Comparison of ENCODE assay signal across 8 mouse cellular contexts in the genomic region with DNA sequence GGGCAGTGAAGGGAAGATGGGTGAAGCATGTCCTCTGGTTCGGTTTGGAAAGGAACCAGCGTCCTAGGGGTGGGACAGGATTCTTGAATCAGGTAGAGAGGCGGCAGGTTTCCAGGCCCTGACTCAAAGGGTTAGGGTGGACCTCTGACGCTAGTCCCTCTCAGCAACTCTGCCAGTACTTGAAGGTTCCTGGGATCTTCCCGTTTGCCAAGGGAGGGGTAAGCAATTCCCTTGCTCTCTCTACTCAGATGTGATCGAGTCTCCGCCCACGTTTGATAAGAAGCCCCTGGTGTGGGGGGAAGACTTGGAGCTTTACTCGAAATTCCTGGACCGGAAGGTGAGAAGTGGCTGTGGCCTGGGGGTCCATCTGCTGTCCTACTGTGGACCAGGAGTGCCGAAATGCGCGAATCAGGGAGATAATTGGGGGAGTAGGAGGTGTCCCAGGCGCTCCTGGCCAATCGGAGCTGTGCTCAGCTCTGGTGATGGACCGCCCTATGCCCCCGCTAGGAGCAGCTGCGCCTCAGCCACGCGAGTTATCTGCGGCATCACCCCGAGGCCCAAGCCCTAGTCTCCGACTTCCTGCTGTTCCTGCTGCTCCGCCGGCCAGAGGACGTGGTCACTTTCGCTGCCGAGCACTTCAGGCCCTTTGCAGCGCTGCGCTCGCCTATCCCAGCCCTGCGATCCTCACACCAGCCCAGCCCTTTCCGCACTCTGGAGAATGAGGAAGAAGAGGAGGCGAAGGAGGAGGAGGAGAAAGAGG. TPM values are rescaled to one million over a fixed set of nuclear protein-coding genes. Genes with fewer than 3 reads are reported as not detected.
DNase-seq lines count a peak whose midpoint lies in the region; ATAC-seq and TF ChIP-seq lines count a peak whose summit lies in the region.

No protein-coding gene starts in this region.

- peak; percentile 81 for ATAC-seq in embryonic facial prominence, embryonic 15.5 days (ENCODE audit: insufficient number of reproducible peaks, low FRiP score, low TSS enrichment, low read depth)
- peak; percentile 55 for ATAC-seq in heart, embryonic 14.5 days (ENCODE audit: insufficient number of reproducible peaks, insufficient read depth, low FRiP score, low read depth)

- DNase-seq in MEL (ENCODE audit: low read depth, low spot score): peak; percentile 87
- peak; percentile 65 for DNase-seq in kidney, postnatal 14 days
- DNase-seq in lung, postnatal 4 days: peak; percentile 68 to 80
- DNase-seq in skeletal muscle tissue, adult 2 months (ENCODE audit: low read depth, low spot score): peak; percentile 50
- no peak for DNase-seq in layer of hippocampus, adult 8-10 months (ENCODE audit: low spot score in 2 of 2)

- H3K4me2 ChIP-seq in embryonic facial prominence, embryonic 15.5 days (replicated peaks): peak overlapping the region; percentile 54
- peak overlapping the region; percentile 81 for H3K4me2 ChIP-seq in heart, embryonic 14.5 days (ENCODE audit: low read length)

- no peaks in the 10 kb centered on the region for H3K79me2 ChIP-seq in MEL (ENCODE audit: control insufficient read depth, insufficient read depth, low read length, poor library complexity)

- WGBS in embryonic facial prominence, embryonic 15.5 days: 16% methylated on average over 34 of the region's 34 CpGs
- 6% methylated on average over 33 of the region's 34 CpGs for WGBS in heart, embryonic 14.5 days

- TF ChIP-seq CTCF in E14TG2a.4 (conservative IDR thresholded peaks at IDR 0.05; ENCODE audit: low read length): no peak
- no peak for TF ChIP-seq CTCF in MEL (IDR thresholded peaks at IDR 0.05 in 2 of 3, conservative IDR thresholded peaks at IDR 0.05 in 1 of 3; ENCODE audit: control insufficient read depth in 1 of 3, insufficient read depth in 1 of 3, low read depth in 2 of 3, low read length in 3 of 3, poor library complexity in 1 of 3, severe bottlenecking in 1 of 3)

- no peak; a peak in 1 of 4 replicates for TF ChIP-seq EP300 in MEL (IDR thresholded peaks at IDR 0.05; ENCODE audit: low read depth in 1 of 2, low read length in 2 of 2)

- no peaks in the 10 kb centered on the region for H3K36me3 ChIP-seq in E14TG2a.4 (ENCODE audit: insufficient read depth, low read length)
- peaks cover 0 to 3% of the 10 kb centered on the region in 2 experiments; a peak in 1 of 4 replicates for H3K36me3 ChIP-seq in MEL (ENCODE audit: control insufficient read depth in 1 of 2, insufficient read depth in 2 of 2, low read length in 2 of 2)
- H3K36me3 ChIP-seq in embryonic facial prominence, embryonic 15.5 days: no peaks in the 10 kb centered on the region
- H3K36me3 ChIP-seq in heart, embryonic 14.5 days (ENCODE audit: control insufficient read depth, insufficient read depth, low read length): no peaks in the 10 kb centered on the region

- H3K9me3 ChIP-seq in E14TG2a.4 (ENCODE audit: low read length): no peaks in the 10 kb centered on the region
- H3K9me3 ChIP-seq in MEL (replicated peaks; ENCODE audit: insufficient read depth, low read length): no peaks in the 10 kb centered on the region
- no peaks in the 10 kb centered on the region for H3K9me3 ChIP-seq in embryonic facial prominence, embryonic 15.5 days (replicated peaks)
- no peaks in the 10 kb centered on the region for H3K9me3 ChIP-seq in heart, embryonic 14.5 days (ENCODE audit: control insufficient read depth, low read length)

- peak overlapping the region; percentile 71 for H3K4me3 ChIP-seq in E14TG2a.4 (replicated peaks; ENCODE audit: low read length)
- H3K4me3 ChIP-seq in MEL (ENCODE audit: control insufficient read depth in 1 of 2, insufficient read depth in 1 of 2, low read depth in 2 of 2, low read length in 2 of 2): peak overlapping the region; percentile 50 to 55
- H3K4me3 ChIP-seq in embryonic facial prominence, embryonic 15.5 days (replicated peaks): peak overlapping the region; percentile 31
- peak overlapping the region; percentile 40 to 42 for H3K4me3 ChIP-seq in heart, embryonic 14.5 days (ENCODE audit: control insufficient read depth in 1 of 2, insufficient read depth in 1 of 2, low read depth in 1 of 2, low read length in 2 of 2)

- H3K4me1 ChIP-seq in E14TG2a.4 (replicated peaks; ENCODE audit: low read depth, low read length) (peaks cover 49% of the 10 kb centered on the region), MEL (ENCODE audit: control insufficient read depth in 1 of 2, insufficient read depth in 2 of 2, low read length in 2 of 2) (peaks cover 0 to 11% of the 10 kb centered on the region in 2 experiments; a peak in 2 of 4 replicates)
- H3K4me1 ChIP-seq in embryonic facial prominence, embryonic 15.5 days: peaks cover 6% of the 10 kb centered on the region
- H3K4me1 ChIP-seq in heart, embryonic 14.5 days (ENCODE audit: control insufficient read depth in 2 of 2, insufficient read depth in 2 of 2, low read length in 2 of 2): peaks cover 3 to 9% of the 10 kb centered on the region in 2 experiments; a peak in 1 of 4 replicates

- TF ChIP-seq RAD21 in MEL (IDR thresholded peaks at IDR 0.05; ENCODE audit: low read depth, low read length): no peak

- peak overlapping the region; percentile 35 for H3K9ac ChIP-seq in MEL (ENCODE audit: control insufficient read depth, low read depth, low read length, poor library complexity, severe bottlenecking)
- H3K9ac ChIP-seq in embryonic facial prominence, embryonic 15.5 days: no peak overlapping the region; the same call in 1 of the 2 replicates
- H3K9ac ChIP-seq in heart, embryonic 14.5 days (ENCODE audit: low read length): peak overlapping the region; percentile 54

- peaks cover 22% of the 10 kb centered on the region for H3K27me3 ChIP-seq in E14TG2a.4 (ENCODE audit: insufficient read depth, low read length)
- H3K27me3 ChIP-seq in MEL (ENCODE audit: control insufficient read depth in 1 of 2, insufficient read depth in 2 of 2, low read length in 2 of 2): no peaks in the 10 kb centered on the region; a peak in 1 of 4 replicates
- H3K27me3 ChIP-seq in embryonic facial prominence, embryonic 15.5 days: no peaks in the 10 kb centered on the region
- H3K27me3 ChIP-seq in heart, embryonic 14.5 days (ENCODE audit: control insufficient read depth, insufficient read depth, low read length): no peaks in the 10 kb centered on the region

- TF ChIP-seq POLR2A in MEL (IDR thresholded peaks at IDR 0.05; ENCODE audit: control insufficient read depth in 1 of 2, insufficient read depth in 1 of 2, low read depth in 1 of 2, low read length in 2 of 2, poor library complexity in 1 of 2): peak in 1 of 2 experiments; percentile 52; a peak in 1 of 4 replicates

- H3K27ac ChIP-seq in MEL (ENCODE audit: control insufficient read depth, low read depth, low read length): no peak overlapping the region
- no peak overlapping the region for H3K27ac ChIP-seq in embryonic facial prominence, embryonic 15.5 days (replicated peaks)
- H3K27ac ChIP-seq in heart, embryonic 14.5 days (replicated peaks in 1 of 2; ENCODE audit: control insufficient read depth in 1 of 2, insufficient read depth in 1 of 2, low read depth in 2 of 2, low read length in 2 of 2): no peak overlapping the region; a peak in 1 of 4 replicates

TF ChIP-seq in MEL, 35 proteins besides CTCF, POLR2A, EP300 and RAD21 (continues in another document):
- peak; percentile 37; the same call in 1 of the 2 replicates for TF ChIP-seq NELFE (IDR thresholded peaks at IDR 0.05; ENCODE audit: low read depth, low read length)
- TF ChIP-seq TAL1 (IDR thresholded peaks at IDR 0.05; ENCODE audit: low read length): no peak
- no peak for TF ChIP-seq POLR2AphosphoS5 (IDR thresholded peaks at IDR 0.05; ENCODE audit: borderline replicate concordance, low read depth, low read length)
- 0 out of 2 replicates have a peak, but pooled peaks have one; percentile 30 for TF ChIP-seq MAZ (IDR thresholded peaks at IDR 0.05; ENCODE audit: low read depth, low read length)
- TF ChIP-seq GATA1 (IDR thresholded peaks at IDR 0.05; ENCODE audit: low read depth, low read length): 0 out of 2 replicates have a peak, but pooled peaks have one; percentile 5
- TF ChIP-seq GABPA (IDR thresholded peaks at IDR 0.05; ENCODE audit: low read depth, low read length): no peak
- TF ChIP-seq ZC3H11A (IDR thresholded peaks at IDR 0.05; ENCODE audit: low read depth, low read length): no peak
- no peak for TF ChIP-seq ZMIZ1 (IDR thresholded peaks at IDR 0.05; ENCODE audit: low read depth, low read length)

RNA-seq across cellular contexts. Expression of gene Catip, which starts 6.2 kb away (rescaled TPM):
- total RNA-seq in MEL (2012; rRNA removed): 0.08 TPM in 1 of 2 replicates, not detected in the other
- under 1 TPM in 1 of 2 experiments, not detected in 1; 0.08 TPM for polyA plus RNA-seq in MEL (2012; ENCODE audit: insufficient read depth in 1 of 2, insufficient read length in 2 of 2, low read depth in 1 of 2, low replicate concordance in 2 of 2, missing spikeins in 1 of 2)
- 2.5 and 2.8 TPM in 2 replicates for polyA plus RNA-seq in embryonic facial prominence, embryonic 15.5 days (2015; fragmentation: Nextera tagmentation; extraction: Ambion mirVana)
- polyA plus RNA-seq in heart, embryonic 14.5 days (2014; fragmentation: Nextera tagmentation; extraction: Ambion mirVana): 0.34 and 0.55 TPM in 2 replicates
- total RNA-seq in layer of hippocampus, adult 8-10 months (2022): 1 to 10 TPM; 1.7 to 3.3 (median 2.2) TPM

RNA-seq across cellular contexts. Expression of gene Slc11a1, which starts 6.9 kb away (rescaled TPM):
- total RNA-seq in MEL (2012; rRNA removed): 0.26 TPM in 1 of 2 replicates, not detected in the other
- polyA plus RNA-seq in MEL (2012; ENCODE audit: insufficient read depth in 1 of 2, insufficient read length in 2 of 2, low read depth in 1 of 2, low replicate concordance in 2 of 2, missing spikeins in 1 of 2): under 1 TPM in 1 of 2 experiments, not detected in 1; 0.11 TPM
- polyA plus RNA-seq in embryonic facial prominence, embryonic 15.5 days (2015; fragmentation: Nextera tagmentation; extraction: Ambion mirVana): 3.7 and 4.7 TPM in 2 replicates
- 4.4 and 4.9 TPM in 2 replicates for polyA plus RNA-seq in heart, embryonic 14.5 days (2014; fragmentation: Nextera tagmentation; extraction: Ambion mirVana)
- 10 to 100 TPM in 2 of 4 experiments, 1 to 10 TPM in 2; 5.5 to 68.6 (median 30.6) TPM for total RNA-seq in layer of hippocampus, adult 8-10 months (2022)

RNA-seq across cellular contexts. Expression of gene Ctdsp1, which starts 23.2 kb away (rescaled TPM):
- 18.0 TPM in 2 replicates for total RNA-seq in MEL (2012; rRNA removed)
- 10 to 100 TPM in 1 of 2 experiments, not detected in 1; 69.8 TPM for polyA plus RNA-seq in MEL (2012; ENCODE audit: insufficient read depth in 1 of 2, insufficient read length in 2 of 2, low read depth in 1 of 2, low replicate concordance in 2 of 2, missing spikeins in 1 of 2)
- 86.6 and 89.3 TPM in 2 replicates for polyA plus RNA-seq in embryonic facial prominence, embryonic 15.5 days (2015; fragmentation: Nextera tagmentation; extraction: Ambion mirVana)
- polyA plus RNA-seq in heart, embryonic 14.5 days (2014; fragmentation: Nextera tagmentation; extraction: Ambion mirVana): 67.3 and 67.8 TPM in 2 replicates
- total RNA-seq in layer of hippocampus, adult 8-10 months (2022): 10 to 100 TPM; 27.6 to 33.4 (median 31.6) TPM

RNA-seq across cellular contexts. Expression of gene Vil1, which starts 41.1 kb away (rescaled TPM):
- 0.03 and 0.04 TPM in 2 replicates for total RNA-seq in MEL (2012; rRNA removed)
- polyA plus RNA-seq in MEL (2012; ENCODE audit: insufficient read depth in 1 of 2, insufficient read length in 2 of 2, low read depth in 1 of 2, low replicate concordance in 2 of 2, missing spikeins in 1 of 2): under 1 TPM in 1 of 2 experiments, not detected in 1; 0.04 TPM
- polyA plus RNA-seq in embryonic facial prominence, embryonic 15.5 days (2015; fragmentation: Nextera tagmentation; extraction: Ambion mirVana): 0.08 and 0.16 TPM in 2 replicates
- 0.27 and 0.38 TPM in 2 replicates for polyA plus RNA-seq in heart, embryonic 14.5 days (2014; fragmentation: Nextera tagmentation; extraction: Ambion mirVana)
- total RNA-seq in layer of hippocampus, adult 8-10 months (2022): under 1 TPM; 0.71 to 0.92 (median 0.82) TPM

Comparison
In these comparisons a context has a peak if more than half of its experiments do, and no peak if none do; other contexts are left out.
1. DNase-seq: peak in MEL (single experiment), kidney, postnatal 14 days (single experiment), lung, postnatal 4 days (2 of 2) and skeletal muscle tissue, adult 2 months (single experiment); none in layer of hippocampus, adult 8-10 months (0 of 2).
2. Peak in every context shown above with its lines, with median percentiles within 50 percentile points of each other: H3K4me3 ChIP-seq.